Mouse (Mus musculus) hindbrain, postnatal 0 days (tissue): Measurements from ENCODE around the gene Speer4f2. TPM values are rescaled to one million over a fixed set of nuclear protein-coding genes. Genes with fewer than 3 reads are reported as not detected.
"Not testable (repeated sequence)": the region's sequence is repeated elsewhere in the genome, so short reads cannot be mapped to it uniquely, and the experiment has no call there.

Experiments
- ATAC-seq: fragments of 200-750 bp; cut with Nextera tagmentation; 2 replicates; pipeline ENCODE4 v1.8.0; 2017; ENCODE audit warnings: mild to moderate bottlenecking, moderate TSS enrichment, moderate library complexity
- DNase-seq: peaks from one replicate; pipeline ENCODE4 v3.0.0-alpha.2; 2015; ENCODE audit warnings: low spot score
- H3K27ac ChIP-seq: fragments of 300-500 bp; sonication (generic); 2 replicates; pipeline ENCODE4 v1.5.1; 2014; ENCODE audit warnings: mild to moderate bottlenecking
- H3K27me3 ChIP-seq: fragments of 300-500 bp; sonication (generic); 2 replicates; pipeline ENCODE4 v1.6.1; 2014; ENCODE audit warnings: low read length, mixed read lengths; ENCODE audit not compliant: insufficient read depth
- H3K36me3 ChIP-seq: fragments of 300-500 bp; sonication (generic); 2 replicates; pipeline ENCODE4 v1.6.1; 2014; ENCODE audit warnings: low read length, mixed read lengths; ENCODE audit not compliant: insufficient read depth
- H3K4me1 ChIP-seq: fragments of 300-500 bp; sonication (generic); 2 replicates; pipeline ENCODE4 v1.6.1; 2014; ENCODE audit warnings: antibody characterized with exemption, low read length, mixed read lengths; ENCODE audit not compliant: insufficient read depth
- H3K4me2 ChIP-seq: fragments of 300-500 bp; sonication (generic); 2 replicates; pipeline ENCODE4 v1.6.1; 2014; ENCODE audit warnings: low read depth, mild to moderate bottlenecking, low read length, moderate library complexity, mixed read lengths
- H3K4me3 ChIP-seq: fragments of 300-500 bp; sonication (generic); 2 replicates; pipeline ENCODE4 v1.5.1; 2014; ENCODE audit warnings: low read length
- H3K9ac ChIP-seq: fragments of 300-500 bp; sonication (generic); replicated peaks from 2 replicates; pipeline ENCODE4 v1.6.1; 2014; ENCODE audit warnings: mild to moderate bottlenecking, low read length, moderate library complexity, mixed read lengths
- H3K9me3 ChIP-seq: fragments of 300-500 bp; sonication (generic); 2 replicates; pipeline ENCODE4 v1.6.1; 2016; ENCODE audit warnings: low read length, mixed read lengths
- CTCF ChIP-seq: IDR thresholded peaks from 2 replicates; pipeline ENCODE4 v1.5.1; 2016; ENCODE audit warnings: antibody characterized with exemption, control low read depth, low read depth
- WGBS: fragments of 180-500 bp; shearing (Covaris S2); extraction: QIAGEN DNeasy Blood & Tissue Kit; methylation state at CpG from one replicate; pipeline ENCODE4 v1.1.7; 2014; 5-methylcytosine and 5-hydroxymethylcytosine counted together
- polyA plus RNA-seq: library from polyadenylated mRNA; unstranded; fragments of >200 nt; fragmentation: Nextera tagmentation; extraction: Ambion mirVana; gene quantifications from 2 replicates; pipeline ENCODE4 v1.2.1, GENCODE M21; 2015
- total RNA-seq: library from RNA; depleted of rRNA; stranded (reverse); fragments of >200 nt; gene quantifications from 2 replicates; pipeline ENCODE4 v1.2.3, GENCODE M21; 2014; rRNA removed

Speer4f2 gene
- not detected in 2 replicates for total RNA-seq
- not detected in 2 replicates for polyA plus RNA-seq

DNA sequence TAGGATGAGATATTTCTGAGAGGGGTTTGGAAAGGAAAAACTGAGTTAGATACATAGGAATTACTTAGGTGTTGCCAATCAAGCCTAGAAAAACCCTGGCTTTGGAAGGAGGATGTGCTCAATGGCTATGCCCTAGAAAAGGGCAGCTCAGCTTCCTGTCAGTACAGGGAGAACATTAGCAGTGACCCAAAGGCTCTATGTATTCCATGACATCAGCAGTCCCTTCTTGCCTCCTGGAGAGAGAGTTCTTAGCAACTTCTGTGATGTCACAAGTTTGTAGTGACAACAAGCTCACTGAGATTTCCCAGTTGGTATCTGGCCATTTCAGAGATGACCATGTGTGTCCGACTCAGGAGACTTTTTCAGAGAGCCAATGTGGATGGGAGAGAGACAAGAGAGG is at the start of gene Speer4f2:
Speer4f2 (plus strand) TSS at position 301 of the 400 bp plus-strand sequence.
- not testable (repeated sequence) for H3K27ac ChIP-seq, DNase-seq, H3K9ac ChIP-seq, H3K36me3 ChIP-seq, H3K9me3 ChIP-seq, H3K27me3 ChIP-seq, H3K4me3 ChIP-seq, ATAC-seq, H3K4me2 ChIP-seq, H3K4me1 ChIP-seq
- WGBS: 82% methylated on average over 1 of the region's 1 CpGs

DNA sequence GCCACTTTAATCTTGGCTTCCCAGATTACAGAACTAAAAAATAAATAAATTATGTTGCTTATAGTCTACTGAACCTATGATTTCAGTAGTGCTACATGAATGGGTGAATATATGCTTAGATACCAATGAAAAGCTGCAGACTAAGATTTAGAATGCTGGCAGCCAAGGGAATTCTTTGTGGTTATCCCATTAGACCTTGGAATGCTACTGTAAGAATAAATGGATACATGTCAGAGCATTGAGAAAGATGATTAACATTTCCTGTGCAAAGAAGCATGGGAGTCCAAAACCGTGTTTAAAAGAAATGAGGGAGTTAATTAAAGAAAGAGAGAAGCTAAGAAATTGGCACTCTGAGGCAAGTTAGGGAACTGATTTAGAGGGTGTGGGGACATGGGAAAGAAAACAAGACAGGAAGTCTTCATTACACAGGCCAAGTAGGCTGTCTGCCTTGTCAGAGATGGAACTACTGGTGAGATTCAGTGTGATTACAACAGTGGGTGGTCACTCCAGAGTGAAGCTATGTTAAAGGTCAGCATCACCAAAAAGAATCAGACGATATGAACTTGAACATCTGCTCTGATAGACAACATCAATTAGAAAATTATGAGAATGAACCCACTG is 43.9 kb upstream of the Speer4f2 start:
- Histone ChIP-seq H3K4me1 (no peaks in the 10 kb centered on the region), H3K4me3 (no peak overlapping the region), H3K27me3 (no peaks in the 10 kb centered on the region), H3K36me3 (no peaks in the 10 kb centered on the region), H3K9ac (no peak overlapping the region), H3K9me3 (no peaks in the 10 kb centered on the region), H3K27ac (no peak overlapping the region), H3K4me2 (no peak overlapping the region)
- ATAC-seq (no peak), DNase-seq (no peak)
- TF ChIP-seq CTCF: no peak
- WGBS: 55% methylated on average over 2 of the region's 2 CpGs

DNA sequence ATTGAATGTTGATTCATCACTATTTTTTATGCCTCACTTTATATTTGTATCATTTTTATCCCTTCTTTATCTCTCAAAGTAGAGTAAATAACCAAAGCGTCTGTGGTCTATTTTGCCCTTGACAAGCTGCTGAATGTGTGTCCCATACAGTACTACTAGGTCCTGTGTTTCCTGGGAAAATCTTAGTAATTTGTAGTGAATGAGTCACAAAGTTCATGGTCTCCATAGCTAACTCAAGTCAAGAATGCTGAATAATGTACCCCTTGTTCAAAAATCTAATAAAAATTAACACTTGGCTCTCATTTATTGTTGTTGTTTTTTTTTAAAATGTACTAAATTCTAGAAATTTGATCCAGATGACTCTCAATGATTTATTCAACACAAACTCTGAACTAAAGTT is 38.1 kb upstream of the Speer4f2 start:
- no peak for TF ChIP-seq CTCF
- Histone ChIP-seq H3K27me3 (no peaks in the 10 kb centered on the region), H3K9ac (no peak overlapping the region), H3K9me3 (no peaks in the 10 kb centered on the region), H3K36me3 (no peaks in the 10 kb centered on the region), H3K27ac (no peak overlapping the region), H3K4me1 (no peaks in the 10 kb centered on the region), H3K4me3 (no peak overlapping the region), H3K4me2 (no peak overlapping the region)
- 90% methylated on average over 1 of the region's 1 CpGs for WGBS
- ATAC-seq: no peak
- DNase-seq: no peak

DNA sequence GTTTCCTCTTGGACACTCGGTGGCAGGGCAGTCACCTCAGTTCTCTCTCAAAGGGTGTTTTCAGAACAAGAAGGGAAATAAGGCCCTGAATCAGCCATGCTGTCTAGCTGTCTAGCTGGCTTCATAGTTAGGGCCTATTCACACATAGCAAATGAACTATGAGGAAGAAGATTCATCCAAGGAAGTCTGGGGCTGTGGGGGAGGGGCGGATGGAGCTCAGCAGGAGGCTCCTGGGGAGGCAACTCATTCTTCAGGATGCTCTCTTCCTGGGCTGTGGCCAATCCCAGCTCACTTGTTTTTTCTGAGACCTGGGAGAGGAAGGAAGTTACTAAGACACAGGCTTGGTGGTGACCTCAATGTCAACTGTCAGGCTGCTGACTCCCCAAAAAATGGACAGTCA is 27.2 kb upstream of the Speer4f2 start:
- not testable (repeated sequence) for H3K36me3 ChIP-seq, DNase-seq, H3K9me3 ChIP-seq, ATAC-seq, H3K9ac ChIP-seq, H3K27me3 ChIP-seq, H3K4me2 ChIP-seq, H3K4me3 ChIP-seq, H3K27ac ChIP-seq, H3K4me1 ChIP-seq
- 64% methylated on average over 2 of the region's 2 CpGs for WGBS

DNA sequence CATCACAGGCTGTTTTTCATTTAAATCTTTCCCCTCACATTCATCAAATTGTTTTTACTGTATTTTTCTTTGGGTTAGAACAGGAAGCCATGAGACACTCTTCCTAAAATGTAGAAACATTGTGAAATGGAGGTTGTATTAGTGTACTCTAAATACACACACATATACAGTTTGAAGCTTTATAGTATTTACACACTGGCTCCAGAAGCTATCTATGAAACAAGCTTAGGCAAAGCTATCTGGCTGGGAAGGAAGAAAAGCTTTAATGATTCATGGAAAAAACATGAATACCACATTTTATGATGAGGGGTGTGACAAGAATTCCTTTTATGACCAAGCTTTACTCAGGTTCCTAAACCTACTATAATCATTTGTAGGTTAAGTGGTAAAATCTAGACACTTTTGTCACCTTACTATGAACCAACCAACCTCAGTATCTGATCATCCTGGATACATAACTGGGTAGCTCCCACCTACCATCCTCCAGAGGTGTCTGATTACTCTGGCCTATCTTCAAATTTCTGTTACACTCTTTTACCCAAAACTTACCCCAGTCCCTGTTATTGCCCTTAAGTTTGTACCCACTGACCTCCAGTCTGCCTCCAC is 13.5 kb upstream of the Speer4f2 start:
- Histone ChIP-seq H3K4me1 (no peaks in the 10 kb centered on the region), H3K36me3 (no peaks in the 10 kb centered on the region), H3K9ac (no peak overlapping the region), H3K9me3 (no peaks in the 10 kb centered on the region), H3K4me3 (no peak overlapping the region), H3K27ac (no peak overlapping the region), H3K27me3 (no peaks in the 10 kb centered on the region), H3K4me2 (no peak overlapping the region)
- ATAC-seq: no peak
- no peak for TF ChIP-seq CTCF
- no peak for DNase-seq

DNA sequence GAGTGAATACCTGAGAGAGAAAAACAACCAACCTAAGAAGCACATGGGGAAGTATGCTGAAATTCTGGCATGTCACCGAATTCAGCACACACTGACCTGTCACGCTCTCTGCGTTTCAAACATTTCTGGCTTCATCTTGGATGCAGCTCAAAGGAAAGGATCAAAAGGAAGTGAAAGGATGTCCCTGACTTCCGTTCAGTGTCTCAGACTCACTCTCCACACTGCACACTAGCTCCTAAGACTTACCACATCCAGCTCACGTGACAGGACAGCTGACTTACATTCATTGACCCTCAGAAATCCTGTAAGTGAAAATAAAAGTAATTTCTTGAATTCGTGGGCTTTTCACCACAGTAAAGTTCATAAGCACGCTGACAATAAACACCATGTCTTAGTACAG is 16.9 kb downstream of the Speer4f2 start:
- Histone ChIP-seq H3K9me3 (no peaks in the 10 kb centered on the region), H3K27ac (no peak overlapping the region), H3K4me1 (no peaks in the 10 kb centered on the region), H3K4me3 (no peak overlapping the region), H3K36me3 (no peaks in the 10 kb centered on the region), H3K27me3 (no peaks in the 10 kb centered on the region), H3K9ac (no peak overlapping the region), H3K4me2 (no peak overlapping the region)
- TF ChIP-seq CTCF: no peak
- no peak for ATAC-seq
- 70% methylated on average over 7 of the region's 7 CpGs for WGBS
- DNase-seq: no peak

DNA sequence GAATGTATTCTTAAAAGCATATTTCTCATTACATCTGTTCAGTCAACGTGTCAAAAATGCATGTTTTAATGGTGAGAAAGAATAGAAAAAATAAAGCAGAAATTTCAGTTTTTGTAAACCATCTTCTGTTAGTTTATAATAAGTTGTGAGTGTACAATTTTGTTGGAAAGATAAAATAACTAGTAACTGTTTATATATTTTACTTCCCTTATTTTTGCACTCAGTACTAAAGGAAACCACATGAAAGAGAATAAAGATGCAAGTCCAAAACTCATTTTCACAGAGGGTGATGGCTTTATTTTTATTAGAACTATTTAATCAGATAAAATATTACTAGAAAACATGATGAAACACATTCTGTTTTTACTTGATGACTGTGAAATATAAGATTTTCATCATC is 18.2 kb downstream of the Speer4f2 start:
- Histone ChIP-seq H3K27me3 (no peaks in the 10 kb centered on the region), H3K9me3 (no peaks in the 10 kb centered on the region), H3K4me1 (no peaks in the 10 kb centered on the region), H3K27ac (no peak overlapping the region), H3K36me3 (no peaks in the 10 kb centered on the region), H3K4me3 (no peak overlapping the region), H3K4me2 (no peak overlapping the region), H3K9ac (no peak overlapping the region)
- ATAC-seq (no peak), DNase-seq (no peak)
- WGBS: 87% methylated on average over 1 of the region's 1 CpGs
- TF ChIP-seq CTCF: no peak
